Mouse (Mus musculus): ENCODE results near the gene Reck. TPM values are rescaled to one million over a fixed set of nuclear protein-coding genes. Genes with fewer than 3 reads are reported as not detected.

Gene Reck
- polyA plus RNA-seq, 1 experiment from 2014 or later, result 4.4 TPM

- ATAC-seq (replicated peaks), result no peak
- Histone ChIP-seq H3K36me3 (no peaks in the 10 kb centered on the region), H3K27me3 (no peaks in the 10 kb centered on the region), H3K4me3 (no peak overlapping the region), H3K4me1 (peaks cover 15% of the 10 kb centered on the region), H3K4me2 (replicated peaks) (no peak overlapping the region), H3K27ac (replicated peaks) (no peak overlapping the region), H3K9ac (replicated peaks) (no peak overlapping the region), H3K9me3 (no peaks in the 10 kb centered on the region)
- 76% methylated on average over 9 of the region's 9 CpGs for WGBS
Measured at GRCm38 (mm10) chr4:43959523-43960179, 84.3 kb downstream of the Reck start.

- H3K4me3 ChIP-seq, result no peak overlapping the region
- H3K27me3 ChIP-seq, result no peaks in the 10 kb centered on the region
- H3K9me3 ChIP-seq, result no peaks in the 10 kb centered on the region
- H3K27ac ChIP-seq (replicated peaks), result no peak overlapping the region
- 88% methylated on average over 6 of the region's 6 CpGs for WGBS
- no peak for ATAC-seq (replicated peaks)
- H3K36me3 ChIP-seq, result no peaks in the 10 kb centered on the region
- no peak overlapping the region for H3K9ac ChIP-seq (replicated peaks)
- peaks cover 15% of the 10 kb centered on the region for H3K4me1 ChIP-seq
- H3K4me2 ChIP-seq (replicated peaks), result no peak overlapping the region
Measured at GRCm38 (mm10) chr4:43960207-43960606, 84.9 kb downstream of the Reck start.

- whole genome bisulfite sequencing, result 44% methylated on average over 2 of the region's 2 CpGs
- Histone ChIP-seq H3K9me3 (no peaks in the 10 kb centered on the region), H3K4me2 (replicated peaks) (no peak overlapping the region), H3K27me3 (no peaks in the 10 kb centered on the region), H3K4me1 (peaks cover 8% of the 10 kb centered on the region), H3K36me3 (no peaks in the 10 kb centered on the region), H3K27ac (replicated peaks) (no peak overlapping the region), H3K4me3 (no peak overlapping the region), H3K9ac (replicated peaks) (no peak overlapping the region)
- no peak for ATAC-seq (replicated peaks)
Measured at GRCm38 (mm10) chr4:43964326-43964833, 89.0 kb downstream of the Reck start.

GRCm38 (mm10) chr4:43964951-43965684 lies 89.8 kb downstream of the Reck start:
- H3K4me1 ChIP-seq, result peaks cover 10% of the 10 kb centered on the region
- no peak for ATAC-seq (replicated peaks)
- H3K9me3 ChIP-seq, result no peaks in the 10 kb centered on the region
- 49% methylated on average over 4 of the region's 4 CpGs for WGBS
- no peaks in the 10 kb centered on the region for H3K27me3 ChIP-seq
- no peak overlapping the region for H3K27ac ChIP-seq (replicated peaks)
- H3K36me3 ChIP-seq, result no peaks in the 10 kb centered on the region
- no peak overlapping the region for H3K4me2 ChIP-seq (replicated peaks)
- H3K4me3 ChIP-seq, result no peak overlapping the region
- no peak overlapping the region for H3K9ac ChIP-seq (replicated peaks)

GRCm38 (mm10) chr4:43965856-43966535 lies 90.7 kb downstream of the Reck start:
- Histone ChIP-seq H3K4me3 (no peak overlapping the region), H3K4me1 (peaks cover 10% of the 10 kb centered on the region), H3K27me3 (no peaks in the 10 kb centered on the region), H3K9me3 (no peaks in the 10 kb centered on the region), H3K9ac (replicated peaks) (no peak overlapping the region), H3K27ac (replicated peaks) (no peak overlapping the region), H3K36me3 (no peaks in the 10 kb centered on the region), H3K4me2 (replicated peaks) (no peak overlapping the region)
- 85% methylated on average over 7 of the region's 7 CpGs for WGBS
- ATAC-seq (replicated peaks), result no peak

GRCm38 (mm10) chr4:43968650-43969049 lies 93.3 kb downstream of the Reck start:
- H3K36me3 ChIP-seq, result no peaks in the 10 kb centered on the region
- H3K9me3 ChIP-seq, result no peaks in the 10 kb centered on the region
- H3K4me2 ChIP-seq (replicated peaks), result no peak overlapping the region
- 56% methylated on average over 13 of the region's 13 CpGs for WGBS
- H3K4me3 ChIP-seq, result no peak overlapping the region
- no peak overlapping the region for H3K9ac ChIP-seq (replicated peaks)
- H3K27ac ChIP-seq (replicated peaks), result no peak overlapping the region
- no peaks in the 10 kb centered on the region for H3K27me3 ChIP-seq
- peaks cover 19% of the 10 kb centered on the region for H3K4me1 ChIP-seq
- no peak for ATAC-seq (replicated peaks)

GRCm38 (mm10) chr4:43969373-43969772 lies 94.0 kb downstream of the Reck start:
- no peaks in the 10 kb centered on the region for H3K36me3 ChIP-seq
- H3K27me3 ChIP-seq, result no peaks in the 10 kb centered on the region
- H3K4me1 ChIP-seq, result peaks cover 19% of the 10 kb centered on the region
- no peaks in the 10 kb centered on the region for H3K9me3 ChIP-seq
- ATAC-seq (replicated peaks), result peak; percentile 69
- peak overlapping the region; percentile 6; the same call in 1 of the 2 replicates for H3K4me2 ChIP-seq (replicated peaks)
- no peak overlapping the region for H3K9ac ChIP-seq (replicated peaks)
- WGBS, result 14% methylated on average over 4 of the region's 4 CpGs
- 0 out of 2 replicates have a peak overlapping the region, but pooled peaks have one; percentile 19 for H3K27ac ChIP-seq (replicated peaks)
- H3K4me3 ChIP-seq, result no peak overlapping the region

- Histone ChIP-seq H3K27ac (replicated peaks) (no peak overlapping the region), H3K4me3 (no peak overlapping the region), H3K4me1 (peaks cover 19% of the 10 kb centered on the region), H3K4me2 (replicated peaks) (no peak overlapping the region), H3K27me3 (no peaks in the 10 kb centered on the region), H3K9me3 (no peaks in the 10 kb centered on the region), H3K9ac (replicated peaks) (no peak overlapping the region), H3K36me3 (no peaks in the 10 kb centered on the region)
- WGBS, result 86% methylated on average over 20 of the region's 20 CpGs
- ATAC-seq (replicated peaks), result no peak
Measured at GRCm38 (mm10) chr4:43970393-43971330, 95.3 kb downstream of the Reck start.

GRCm38 (mm10) chr4:43971541-43972136 lies 96.3 kb downstream of the Reck start:
- H3K4me1 ChIP-seq, result peaks cover 19% of the 10 kb centered on the region
- no peak for ATAC-seq (replicated peaks)
- no peak overlapping the region for H3K4me2 ChIP-seq (replicated peaks)
- no peaks in the 10 kb centered on the region for H3K36me3 ChIP-seq
- WGBS, result 69% methylated on average over 9 of the region's 9 CpGs
- H3K9ac ChIP-seq (replicated peaks), result no peak overlapping the region
- no peaks in the 10 kb centered on the region for H3K9me3 ChIP-seq
- H3K4me3 ChIP-seq, result no peak overlapping the region
- H3K27ac ChIP-seq (replicated peaks), result no peak overlapping the region; the same call in 1 of the 2 replicates
- no peaks in the 10 kb centered on the region for H3K27me3 ChIP-seq

- 0 out of 2 replicates have a peak, but pooled peaks have one; percentile 30 for ATAC-seq (replicated peaks)
- no peaks in the 10 kb centered on the region for H3K36me3 ChIP-seq
- H3K27ac ChIP-seq (replicated peaks), result no peak overlapping the region; the same call in 1 of the 2 replicates
Measured at GRCm38 (mm10) chr4:43972137-43972591, 96.8 kb downstream of the Reck start.

GRCm38 (mm10) chr4:43973526-43973981 lies 98.2 kb downstream of the Reck start:
- H3K9me3 ChIP-seq, result no peaks in the 10 kb centered on the region

More at GRCm38 (mm10) chr4:43972137-43972591, 96.8 kb downstream of the Reck start:
- 4% methylated on average over 8 of the region's 8 CpGs for WGBS
- no peak overlapping the region for H3K4me3 ChIP-seq
- H3K4me2 ChIP-seq (replicated peaks), result no peak overlapping the region
- no peaks in the 10 kb centered on the region for H3K27me3 ChIP-seq
- peaks cover 19% of the 10 kb centered on the region for H3K4me1 ChIP-seq
- no peak overlapping the region for H3K9ac ChIP-seq (replicated peaks)
- no peaks in the 10 kb centered on the region for H3K9me3 ChIP-seq

More at GRCm38 (mm10) chr4:43973526-43973981, 98.2 kb downstream of the Reck start:
- 53% methylated on average over 4 of the region's 4 CpGs for WGBS
- H3K4me2 ChIP-seq (replicated peaks), result no peak overlapping the region
- no peak overlapping the region for H3K4me3 ChIP-seq
- no peak overlapping the region for H3K27ac ChIP-seq (replicated peaks)
- no peak for ATAC-seq (replicated peaks)
- peaks cover 22% of the 10 kb centered on the region for H3K4me1 ChIP-seq
- H3K27me3 ChIP-seq, result no peaks in the 10 kb centered on the region
- no peak overlapping the region for H3K9ac ChIP-seq (replicated peaks)
- no peaks in the 10 kb centered on the region for H3K36me3 ChIP-seq
